Mouse (Mus musculus) cortical plate, adult 2 months (tissue): ENCODE data around the gene Spsb4.

Experiments used
- CTCF ChIP-seq: fragments of 200-500 bp; IDR thresholded peaks from 2 replicates; pipeline ENCODE4 v1.5.1; 2011; ENCODE audit warnings: mild to moderate bottlenecking, control low read depth, low read length; ENCODE audit not compliant: insufficient read depth; ENCODE audit errors: extremely low read depth
- POLR2A ChIP-seq: fragments of 200-500 bp; IDR thresholded peaks from 2 replicates; pipeline ENCODE4 v1.6.1; 2011; ENCODE audit warnings: mild to moderate bottlenecking, low read length, control low read depth; ENCODE audit not compliant: insufficient read depth; ENCODE audit errors: extremely low read depth

GRCm38 (mm10) chr9:97051176-97051575 lies 32.5 kb upstream of the Spsb4 start:
- no peak for TF ChIP-seq CTCF
- TF ChIP-seq POLR2A, result no peak
